Mouse (Mus musculus) testis, adult 2 months (tissue): Measurements from ENCODE around the gene Klk1b3.
"Not testable (repeated sequence)": the region's sequence is repeated elsewhere in the genome, so short reads cannot be mapped to it uniquely, and the experiment has no call there.

Experiments used
- CTCF ChIP-seq: fragments of 200-500 bp; IDR thresholded peaks from 2 replicates; pipeline ENCODE4 v1.5.1; 2012; ENCODE audit warnings: low read depth, mild to moderate bottlenecking, inconsistent platforms, low read length, moderate library complexity; ENCODE audit not compliant: control insufficient read depth, insufficient read depth, insufficient replicate concordance
- POLR2A ChIP-seq: fragments of 200-500 bp; IDR thresholded peaks from 2 replicates; pipeline ENCODE4 v1.6.1; 2012; ENCODE audit warnings: low read depth, mild to moderate bottlenecking, inconsistent platforms, low read length, moderate library complexity; ENCODE audit not compliant: control insufficient read depth

GRCm38 (mm10) chr7:44207135-44207534, 9.1 kb downstream of the Klk1b3 start, which contains the start of gene Klk1b4:
- not testable (repeated sequence) for TF ChIP-seq POLR2A, CTCF
